Mouse (Mus musculus): ENCODE data around the gene 4930432M17Rik.

Gene 4930432M17Rik

GRCm38 (mm10) chr3:121712222-121712621, 41.7 kb downstream of the 4930432M17Rik start:
- DNase-seq, result no peak

- DNase-seq, result no peak
These were observed 42.7 kb downstream of the 4930432M17Rik start for GRCm38 (mm10) chr3:121713151-121713701.

GRCm38 (mm10) chr3:121713816-121714215, 43.3 kb downstream of the 4930432M17Rik start:
- DNase-seq, result no peak

- DNase-seq, result no peak
These were observed 43.9 kb downstream of the 4930432M17Rik start for GRCm38 (mm10) chr3:121714461-121714860.

- DNase-seq, result no peak
These were observed 44.8 kb downstream of the 4930432M17Rik start for GRCm38 (mm10) chr3:121715336-121715735.

GRCm38 (mm10) chr3:121715741-121716459, 45.3 kb downstream of the 4930432M17Rik start:
- no peak for DNase-seq

GRCm38 (mm10) chr3:121716480-121716879, 45.9 kb downstream of the 4930432M17Rik start:
- DNase-seq, result no peak

- DNase-seq, result no peak
These were observed 48.1 kb downstream of the 4930432M17Rik start for GRCm38 (mm10) chr3:121718679-121719078.

GRCm38 (mm10) chr3:121719701-121720100, 49.1 kb downstream of the 4930432M17Rik start:
- no peak for DNase-seq

GRCm38 (mm10) chr3:121720801-121721690, 50.5 kb downstream of the 4930432M17Rik start:
- DNase-seq, result no peak

GRCm38 (mm10) chr3:121721691-121722070, 51.1 kb downstream of the 4930432M17Rik start:
- no peak for DNase-seq

GRCm38 (mm10) chr3:121722971-121723844, 52.6 kb downstream of the 4930432M17Rik start, which contains the start of gene F3:
Gene F3, plus strand, starts transcription at chr3:121723537.
- DNase-seq, result peak; percentile 66

- DNase-seq, result no peak
These were observed 53.5 kb downstream of the 4930432M17Rik start for GRCm38 (mm10) chr3:121723968-121724524.

- DNase-seq, result no peak
These were observed 54.0 kb downstream of the 4930432M17Rik start for GRCm38 (mm10) chr3:121724553-121724952.

- DNase-seq, result no peak
These were observed 55.1 kb downstream of the 4930432M17Rik start for GRCm38 (mm10) chr3:121725651-121726050.

GRCm38 (mm10) chr3:121729678-121730077, 59.1 kb downstream of the 4930432M17Rik start:
- DNase-seq, result no peak
